Mouse (Mus musculus): ENCODE measurements around the gene Flna. TPM values are rescaled to one million over a fixed set of nuclear protein-coding genes. Genes with fewer than 3 reads are reported as not detected.

Gene Flna
- polyA plus RNA-seq, 1 experiment = 125 TPM

DNA sequence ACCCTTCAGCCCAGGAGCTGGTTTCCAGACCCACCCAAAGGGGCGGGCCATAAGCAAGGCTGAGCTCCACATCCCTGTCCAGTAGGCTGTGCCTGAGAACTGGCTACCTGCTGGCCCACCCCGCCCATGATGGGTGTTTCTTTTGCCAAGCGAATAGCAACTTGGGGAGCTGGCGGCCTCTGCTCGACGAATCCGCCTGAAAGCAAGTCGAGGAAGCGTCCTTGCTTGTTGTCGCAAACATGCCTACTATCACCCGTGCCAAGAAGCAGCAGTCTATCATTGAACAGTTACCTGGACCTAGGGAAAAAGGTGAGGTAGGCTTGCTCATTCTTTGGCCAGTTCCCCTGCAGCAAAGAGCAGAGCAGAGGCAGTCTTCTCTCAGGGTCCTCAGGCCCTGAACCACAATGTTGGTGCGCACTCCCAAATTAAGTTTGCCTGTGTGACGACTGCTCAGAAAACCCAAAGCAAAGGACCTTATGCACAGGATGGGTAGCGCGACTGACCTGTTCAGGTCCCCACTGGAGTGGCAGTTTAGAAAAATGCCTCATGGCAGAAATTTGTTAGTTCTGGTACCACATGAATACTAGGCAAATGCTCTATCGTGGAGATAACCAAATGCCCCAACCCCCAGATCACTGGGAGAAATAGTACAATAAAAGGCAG is 32.2 kb upstream of the Flna start, which contains the start of the genes Taz and Dnase1l1:
Gene Taz (plus strand): TSS at position 181 of the 663 bp plus-strand sequence.
Gene Dnase1l1 (minus strand): TSS at position 606 of the 663 bp plus-strand sequence.
- peak; percentile 95 for DNase-seq
- Histone ChIP-seq H3K27me3 (replicated peaks; ENCODE audit: control insufficient read depth, insufficient read depth, low read length) (no peaks in the 10 kb centered on the region), H3K4me1 (ENCODE audit: control insufficient read depth, insufficient read depth, low read length) (no peaks in the 10 kb centered on the region; the same call in 1 of the 2 replicates), H3K4me3 (ENCODE audit: insufficient read depth, low read depth, low read length) (peak within 1 kb of the TSS; percentile 95), H3K27ac (ENCODE audit: insufficient read depth, low read depth, low read length) (peak within 1 kb of the TSS; percentile 93), H3K36me3 (ENCODE audit: control insufficient read depth, insufficient read depth, low read length) (no peaks in the 10 kb centered on the region)
- 0% methylated on average over 15 of the region's 16 CpGs for WGBS
- TF ChIP-seq CTCF (conservative IDR thresholded peaks at IDR 0.05; ENCODE audit: insufficient read depth, insufficient read length, low read depth, low read length) (0 out of 2 replicates have a peak, but pooled peaks have one; percentile 7), POLR2A (IDR thresholded peaks at IDR 0.05; ENCODE audit: low read depth, low read length) (peak; percentile 52)

GRCm38 (mm10) chrX:74281041-74281731 is 31.6 kb upstream of the Flna start:
- H3K4me1 ChIP-seq (ENCODE audit: control insufficient read depth, insufficient read depth, low read length) = no peaks in the 10 kb centered on the region; the same call in 1 of the 2 replicates
- no peak for DNase-seq
- peak overlapping the region; percentile 95 for H3K4me3 ChIP-seq (ENCODE audit: insufficient read depth, low read depth, low read length)
- under 1% methylated on average over 14 of the region's 14 CpGs for WGBS
- H3K27me3 ChIP-seq (replicated peaks; ENCODE audit: control insufficient read depth, insufficient read depth, low read length) = no peaks in the 10 kb centered on the region
- peak overlapping the region; percentile 83 for H3K27ac ChIP-seq (ENCODE audit: insufficient read depth, low read depth, low read length)
- no peak for TF ChIP-seq POLR2A (IDR thresholded peaks at IDR 0.05; ENCODE audit: low read depth, low read length)
- no peak for TF ChIP-seq CTCF (conservative IDR thresholded peaks at IDR 0.05; ENCODE audit: insufficient read depth, insufficient read length, low read depth, low read length)
- no peaks in the 10 kb centered on the region for H3K36me3 ChIP-seq (ENCODE audit: control insufficient read depth, insufficient read depth, low read length)

DNA sequence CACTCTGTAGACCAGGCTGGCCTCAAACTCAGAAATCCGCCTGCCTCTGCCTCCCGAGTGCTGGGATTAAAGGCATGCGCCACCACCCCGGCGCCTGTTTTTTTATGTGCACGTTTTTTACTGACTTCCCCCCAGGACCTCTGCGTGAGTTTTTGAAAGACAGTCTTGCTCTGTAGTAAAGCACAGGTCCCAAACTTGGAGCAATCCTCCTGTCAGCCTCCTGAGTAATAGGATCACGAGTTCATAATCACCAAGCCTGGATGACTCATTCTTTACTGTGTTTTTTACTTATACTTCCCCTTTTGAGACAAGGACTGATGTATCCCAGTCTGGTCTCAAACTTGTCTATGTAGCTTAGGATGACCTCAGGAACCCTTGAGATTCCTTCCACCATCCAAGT is 28.3 kb upstream of the Flna start:
- Histone ChIP-seq H3K27ac (ENCODE audit: insufficient read depth, low read depth, low read length) (no peak overlapping the region), H3K27me3 (replicated peaks; ENCODE audit: control insufficient read depth, insufficient read depth, low read length) (no peaks in the 10 kb centered on the region), H3K4me1 (ENCODE audit: control insufficient read depth, insufficient read depth, low read length) (no peaks in the 10 kb centered on the region; the same call in 1 of the 2 replicates), H3K36me3 (ENCODE audit: control insufficient read depth, insufficient read depth, low read length) (no peaks in the 10 kb centered on the region), H3K4me3 (ENCODE audit: insufficient read depth, low read depth, low read length) (no peak overlapping the region)
- TF ChIP-seq POLR2A (IDR thresholded peaks at IDR 0.05; ENCODE audit: low read depth, low read length) (no peak), CTCF (conservative IDR thresholded peaks at IDR 0.05; ENCODE audit: insufficient read depth, insufficient read length, low read depth, low read length) (no peak)
- no peak for DNase-seq
- 81% methylated on average over 8 of the region's 8 CpGs for WGBS

DNA sequence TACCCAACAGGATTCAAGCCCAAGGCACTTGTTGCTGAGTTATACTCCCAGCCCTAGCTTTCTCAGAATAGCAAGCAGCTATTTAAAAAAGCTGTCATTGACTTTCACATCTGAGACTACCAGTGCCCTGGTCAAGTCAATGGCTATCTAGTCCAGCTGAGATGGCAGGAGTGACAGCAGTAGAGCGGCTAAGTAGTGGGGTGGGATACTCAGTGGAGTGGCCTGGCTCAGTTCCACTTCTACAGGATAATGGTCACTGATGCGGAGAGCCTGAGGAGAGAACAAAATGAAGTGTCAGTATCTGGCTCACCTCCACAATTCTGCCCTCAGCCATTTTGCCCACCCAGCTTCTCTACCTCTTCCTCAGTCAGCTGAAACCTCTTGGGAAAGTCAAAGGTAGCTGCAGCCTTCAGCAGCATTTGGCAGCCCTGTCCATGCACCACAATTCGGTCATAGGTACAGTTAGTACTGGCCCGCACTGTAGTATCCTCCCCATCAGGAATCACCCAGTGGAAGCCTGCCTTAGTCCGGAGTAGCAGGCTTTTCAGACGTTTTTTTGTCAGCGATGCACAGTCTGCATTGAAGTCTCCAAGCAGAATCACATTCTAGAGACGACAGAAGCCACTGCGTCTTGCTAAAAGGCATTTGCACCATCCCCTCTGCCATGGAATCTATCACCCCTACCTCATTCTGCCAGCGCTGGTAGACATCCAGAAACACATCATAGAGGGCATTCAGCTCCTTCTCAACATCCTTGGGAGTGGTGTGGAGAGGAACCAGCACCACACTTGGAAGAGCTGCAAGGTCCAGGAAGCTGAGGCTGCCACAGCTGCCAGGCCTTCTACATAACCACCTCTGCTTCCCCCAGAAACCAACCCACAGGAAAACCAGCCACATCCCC is 24.1 kb upstream of the Flna start:
- H3K4me3 ChIP-seq (ENCODE audit: insufficient read depth, low read depth, low read length) = no peak overlapping the region
- H3K27ac ChIP-seq (ENCODE audit: insufficient read depth, low read depth, low read length) = no peak overlapping the region
- WGBS = 30% methylated on average over 10 of the region's 10 CpGs
- DNase-seq = peak; percentile 19
- no peaks in the 10 kb centered on the region for H3K27me3 ChIP-seq (replicated peaks; ENCODE audit: control insufficient read depth, insufficient read depth, low read length)
- no peaks in the 10 kb centered on the region; the same call in 1 of the 2 replicates for H3K36me3 ChIP-seq (ENCODE audit: control insufficient read depth, insufficient read depth, low read length)
- H3K4me1 ChIP-seq (ENCODE audit: control insufficient read depth, insufficient read depth, low read length) = peaks cover 3% of the 10 kb centered on the region; the same call in 1 of the 2 replicates
- TF ChIP-seq POLR2A (IDR thresholded peaks at IDR 0.05; ENCODE audit: low read depth, low read length) (no peak), CTCF (conservative IDR thresholded peaks at IDR 0.05; ENCODE audit: insufficient read depth, insufficient read length, low read depth, low read length) (no peak)

DNA sequence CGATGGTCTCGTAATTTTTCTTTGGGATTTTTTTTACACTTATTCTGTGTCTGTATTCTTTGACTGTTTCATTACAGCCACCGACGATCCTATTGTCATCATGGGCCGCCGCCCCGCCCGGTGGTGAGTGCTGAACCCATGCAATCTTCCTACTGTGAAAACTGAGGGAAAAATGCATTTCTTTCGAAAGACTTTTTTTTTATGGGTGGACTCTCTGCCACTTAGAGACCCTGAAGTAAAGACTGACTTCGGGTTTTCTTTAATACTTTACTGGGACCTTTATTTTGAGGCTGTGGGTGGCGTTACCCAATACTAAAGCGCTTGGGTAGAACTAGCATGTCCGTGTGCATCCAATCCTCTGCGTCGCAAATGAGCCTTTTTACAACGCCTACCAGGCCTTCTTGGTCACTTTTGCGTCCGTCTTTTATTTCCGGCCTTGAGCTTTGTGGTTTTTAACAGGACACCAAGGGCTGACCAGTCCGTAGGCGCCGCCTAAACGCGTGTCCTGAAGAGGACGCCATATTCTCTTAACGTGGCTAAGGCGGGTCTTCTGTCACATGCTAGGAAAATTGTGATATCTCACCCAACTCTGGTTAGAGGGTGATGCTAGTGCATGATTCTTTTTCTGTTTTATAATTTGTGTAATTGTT is 21.4 kb upstream of the Flna start:
- DNase-seq = peak; percentile 39
- Histone ChIP-seq H3K4me1 (ENCODE audit: control insufficient read depth, insufficient read depth, low read length) (peaks cover 3% of the 10 kb centered on the region; the same call in 1 of the 2 replicates), H3K36me3 (ENCODE audit: control insufficient read depth, insufficient read depth, low read length) (no peaks in the 10 kb centered on the region; the same call in 1 of the 2 replicates), H3K27ac (ENCODE audit: insufficient read depth, low read depth, low read length) (peak overlapping the region; percentile 65; the same call in 1 of the 2 replicates), H3K27me3 (replicated peaks; ENCODE audit: control insufficient read depth, insufficient read depth, low read length) (no peaks in the 10 kb centered on the region), H3K4me3 (ENCODE audit: insufficient read depth, low read depth, low read length) (peak overlapping the region; percentile 88)
- 0% methylated on average over 27 of the region's 27 CpGs for WGBS
- TF ChIP-seq POLR2A (IDR thresholded peaks at IDR 0.05; ENCODE audit: low read depth, low read length) (no peak), CTCF (conservative IDR thresholded peaks at IDR 0.05; ENCODE audit: insufficient read depth, insufficient read length, low read depth, low read length) (no peak)
